Mouse (Mus musculus) forebrain, embryonic 11.5 days (tissue): ENCODE measurements at regions not wholly inside any gene's neighbourhood (a gene's known extent, or its start where the extent isn't known, plus 50 kb on each side); places are given as distances from the start of the nearest gene placed in this dataset.

Experiments
- ATAC-seq: fragments of 200-750 bp; cut with Nextera tagmentation; replicated peaks from 2 replicates; pipeline ENCODE4 v1.8.0; 2017; ENCODE audit warnings: moderate TSS enrichment; ENCODE audit not compliant: low FRiP score
- DNase-seq: peaks from one replicate; pipeline ENCODE4 v3.0.0-alpha.2; 2017; ENCODE audit warnings: low spot score
- H3K27ac ChIP-seq: fragments of 300-500 bp; sonication (generic); 2 replicates; pipeline ENCODE4 v1.5.1; 2014; ENCODE audit warnings: low read depth, low read length
- H3K27me3 ChIP-seq: fragments of 300-500 bp; sonication (generic); 2 replicates; pipeline ENCODE4 v1.6.1; 2014; ENCODE audit warnings: mild to moderate bottlenecking, low read length, mixed read lengths; ENCODE audit not compliant: control insufficient read depth, insufficient read depth
- H3K36me3 ChIP-seq: fragments of 300-500 bp; sonication (generic); 2 replicates; pipeline ENCODE4 v1.6.1; 2014; ENCODE audit warnings: mild to moderate bottlenecking, low read length, moderate library complexity, mixed read lengths; ENCODE audit not compliant: control insufficient read depth, insufficient read depth
- H3K4me1 ChIP-seq: fragments of 300-500 bp; sonication (generic); replicated peaks from 2 replicates; pipeline ENCODE4 v1.6.1; 2014; ENCODE audit warnings: low read length, mixed read lengths; ENCODE audit not compliant: control insufficient read depth, insufficient read depth
- H3K4me2 ChIP-seq: fragments of 300-500 bp; sonication (generic); 2 replicates; pipeline ENCODE4 v1.6.1; 2014; ENCODE audit warnings: low read depth, mild to moderate bottlenecking, low read length, moderate library complexity, mixed read lengths; ENCODE audit not compliant: severe bottlenecking
- H3K4me3 ChIP-seq: fragments of 300-500 bp; sonication (generic); 2 replicates; pipeline ENCODE4 v1.5.1; 2014; ENCODE audit warnings: low read depth, low read length
- H3K9ac ChIP-seq: fragments of 300-500 bp; sonication (generic); 2 replicates; pipeline ENCODE4 v1.6.1; 2014; ENCODE audit warnings: low read length
- H3K9me3 ChIP-seq: fragments of 300-500 bp; sonication (generic); 2 replicates; pipeline ENCODE4 v1.6.1; 2016; ENCODE audit warnings: low read length, mixed read lengths; ENCODE audit not compliant: control insufficient read depth
- WGBS: fragments of 180-500 bp; shearing (Covaris S2); extraction: QIAGEN DNeasy Blood & Tissue Kit; methylation state at CpG from one replicate; pipeline ENCODE4 v1.1.7; 2014; 5-methylcytosine and 5-hydroxymethylcytosine counted together

DNA sequence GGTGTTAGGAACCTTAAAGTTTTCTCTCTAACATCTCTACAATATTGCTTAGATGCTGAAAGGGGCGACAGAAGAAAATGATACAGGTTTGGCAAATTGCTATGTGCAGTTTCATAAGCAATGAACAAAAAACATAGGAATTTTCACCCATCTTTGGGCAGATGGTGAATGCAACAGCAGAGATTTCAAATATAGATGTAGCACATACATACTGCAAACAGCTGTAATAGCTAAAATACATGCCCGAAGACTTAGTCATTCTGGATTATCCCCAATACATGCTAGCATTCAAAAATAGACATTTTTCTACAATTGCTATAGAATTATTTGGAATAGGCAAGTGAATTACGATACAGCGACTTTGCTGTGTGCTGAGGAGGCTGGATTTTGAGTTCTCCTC, 544.1 kb downstream of the D3Ertd751e start:
- no peaks in the 10 kb centered on the region for H3K9me3 ChIP-seq
- H3K27ac ChIP-seq, result no peak overlapping the region
- H3K27me3 ChIP-seq, result no peaks in the 10 kb centered on the region
- WGBS, result 84% methylated on average over 4 of the region's 4 CpGs
- no peak for ATAC-seq
- H3K36me3 ChIP-seq, result no peaks in the 10 kb centered on the region
- no peak overlapping the region for H3K9ac ChIP-seq
- H3K4me1 ChIP-seq, result no peaks in the 10 kb centered on the region
- H3K4me3 ChIP-seq, result no peak overlapping the region
- DNase-seq, result no peak
- H3K4me2 ChIP-seq, result no peak overlapping the region

DNA sequence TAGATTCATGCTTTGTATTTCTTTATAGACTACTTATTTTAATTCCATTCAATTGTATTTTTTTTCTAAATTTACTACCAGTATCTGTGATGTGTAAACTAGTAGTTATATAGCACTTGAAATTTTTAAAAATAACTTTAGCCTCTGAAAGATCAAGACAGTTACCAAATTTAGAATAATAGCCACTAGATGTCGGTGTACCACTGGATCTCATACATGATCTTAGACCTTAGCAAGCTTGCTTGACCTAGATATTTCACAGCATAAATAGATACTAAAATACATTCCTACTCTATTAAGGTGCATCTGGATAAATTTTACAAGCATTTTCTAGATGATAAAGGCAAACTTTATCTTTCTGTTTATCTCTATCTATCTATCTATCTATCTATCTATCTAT, 570.0 kb downstream of the D3Ertd751e start:
- H3K27ac ChIP-seq, result no peak overlapping the region
- H3K27me3 ChIP-seq, result no peaks in the 10 kb centered on the region
- no peaks in the 10 kb centered on the region for H3K36me3 ChIP-seq
- no peaks in the 10 kb centered on the region for H3K9me3 ChIP-seq
- no peak overlapping the region for H3K9ac ChIP-seq
- no peak for DNase-seq
- H3K4me3 ChIP-seq, result no peak overlapping the region
- no peak for ATAC-seq
- 89% methylated on average over 1 of the region's 1 CpGs for WGBS
- no peak overlapping the region for H3K4me2 ChIP-seq
- no peaks in the 10 kb centered on the region for H3K4me1 ChIP-seq

DNA sequence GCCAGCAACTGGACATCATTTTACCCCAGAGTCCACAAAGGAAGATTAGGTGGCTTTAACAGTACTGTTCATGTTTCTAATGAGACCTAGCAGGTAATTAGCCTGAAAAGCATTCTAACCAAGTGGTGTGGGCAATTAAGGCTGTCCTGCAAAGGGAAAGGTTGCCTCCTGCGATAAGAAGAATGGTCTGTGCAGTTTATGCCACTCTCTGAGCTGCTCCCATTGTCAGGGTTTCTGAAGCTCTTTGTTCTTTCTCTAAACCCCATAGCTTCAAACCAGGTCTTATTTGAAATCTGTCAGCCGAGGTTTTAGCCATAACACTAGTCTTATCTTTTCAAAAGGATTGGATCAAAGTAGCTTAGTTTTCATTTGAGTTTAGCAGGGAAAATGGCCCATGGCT, 585.3 kb downstream of the D3Ertd751e start:
- Histone ChIP-seq H3K27ac (no peak overlapping the region), H3K4me2 (no peak overlapping the region), H3K9me3 (no peaks in the 10 kb centered on the region), H3K27me3 (no peaks in the 10 kb centered on the region), H3K9ac (no peak overlapping the region), H3K4me3 (no peak overlapping the region), H3K4me1 (no peaks in the 10 kb centered on the region), H3K36me3 (no peaks in the 10 kb centered on the region)
- WGBS, result 14% methylated on average over 2 of the region's 2 CpGs
- peak; percentile 69; the same call in 1 of the 2 replicates for ATAC-seq
- no peak for DNase-seq

DNA sequence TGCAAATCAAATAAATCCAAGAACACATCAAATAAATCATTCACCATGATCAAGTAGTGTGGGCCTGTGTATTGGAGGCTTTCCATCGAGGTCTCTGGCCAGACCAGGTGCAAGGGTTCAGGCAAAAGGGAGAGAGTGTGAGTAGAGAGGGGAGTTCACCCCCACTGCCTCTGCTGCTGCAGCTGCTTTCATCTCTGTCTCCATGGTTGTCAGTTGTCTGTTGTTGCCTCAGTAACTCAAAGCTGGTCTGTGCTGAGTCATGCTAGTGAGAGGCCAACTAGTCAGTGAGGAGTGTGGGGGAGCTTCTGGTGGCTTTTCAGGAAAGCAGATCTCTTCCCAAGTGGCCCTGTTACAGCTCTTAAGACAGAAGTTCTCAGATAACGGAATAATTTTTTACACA, 600.4 kb downstream of the D3Ertd751e start:
- Histone ChIP-seq H3K27me3 (no peaks in the 10 kb centered on the region), H3K9me3 (no peaks in the 10 kb centered on the region), H3K27ac (no peak overlapping the region), H3K4me2 (no peak overlapping the region), H3K4me3 (no peak overlapping the region), H3K9ac (no peak overlapping the region), H3K4me1 (no peaks in the 10 kb centered on the region), H3K36me3 (no peaks in the 10 kb centered on the region)
- ATAC-seq (no peak), DNase-seq (no peak)
- 80% methylated on average over 2 of the region's 2 CpGs for WGBS

DNA sequence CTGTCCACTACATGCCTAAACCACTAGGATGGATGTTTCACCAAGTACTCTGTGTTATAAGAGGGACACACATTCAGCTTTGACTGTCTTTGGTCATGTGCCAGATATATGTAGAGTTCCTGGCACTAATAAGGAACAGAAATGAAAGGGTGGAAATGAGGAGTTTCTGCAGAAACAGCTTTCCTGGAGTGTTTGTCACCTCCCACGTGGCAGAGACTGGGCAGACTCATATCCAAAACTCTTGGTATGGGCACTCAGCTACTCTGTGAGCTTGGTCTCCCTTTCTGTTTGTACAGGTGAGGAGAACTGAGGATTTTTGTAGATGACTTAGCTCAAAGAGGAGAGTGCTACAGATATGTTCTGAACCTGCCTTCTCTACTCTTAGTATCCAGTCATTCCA, 634.4 kb downstream of the D3Ertd751e start:
- H3K9ac ChIP-seq, result no peak overlapping the region
- no peak overlapping the region for H3K27ac ChIP-seq
- ATAC-seq (no peak), DNase-seq (no peak)
- no peaks in the 10 kb centered on the region for H3K36me3 ChIP-seq
- H3K4me3 ChIP-seq, result no peak overlapping the region
- H3K4me1 ChIP-seq, result no peaks in the 10 kb centered on the region
- WGBS, result 30% methylated on average over 1 of the region's 1 CpGs
- H3K4me2 ChIP-seq, result no peak overlapping the region
- H3K9me3 ChIP-seq, result no peaks in the 10 kb centered on the region
- H3K27me3 ChIP-seq, result no peaks in the 10 kb centered on the region

DNA sequence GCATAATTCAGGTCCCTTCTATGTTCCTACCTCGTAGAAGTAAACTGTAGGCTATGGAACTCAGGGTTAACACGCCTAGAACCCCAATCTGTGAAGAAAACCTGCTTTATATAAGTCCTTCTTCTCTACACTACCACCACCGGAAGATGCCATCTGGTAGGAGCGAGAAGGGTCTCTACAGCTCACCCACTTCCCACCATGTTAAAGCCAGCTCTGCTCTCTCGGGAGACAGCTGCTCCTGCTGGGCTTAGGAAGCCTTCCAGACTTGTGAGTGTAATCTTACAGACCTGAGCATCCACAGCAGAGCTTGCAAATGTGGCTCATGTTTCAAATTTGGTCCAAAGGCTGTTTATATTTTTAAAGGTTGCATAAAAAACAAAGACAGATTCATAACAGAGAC, 639.7 kb downstream of the D3Ertd751e start:
- no peaks in the 10 kb centered on the region for H3K9me3 ChIP-seq
- H3K9ac ChIP-seq, result no peak overlapping the region
- no peak overlapping the region for H3K4me2 ChIP-seq
- H3K36me3 ChIP-seq, result no peaks in the 10 kb centered on the region
- no peak overlapping the region for H3K4me3 ChIP-seq
- no peak overlapping the region for H3K27ac ChIP-seq
- no peaks in the 10 kb centered on the region for H3K4me1 ChIP-seq
- DNase-seq, result no peak
- no peak for ATAC-seq
- 81% methylated on average over 5 of the region's 5 CpGs for WGBS
- no peaks in the 10 kb centered on the region for H3K27me3 ChIP-seq

DNA sequence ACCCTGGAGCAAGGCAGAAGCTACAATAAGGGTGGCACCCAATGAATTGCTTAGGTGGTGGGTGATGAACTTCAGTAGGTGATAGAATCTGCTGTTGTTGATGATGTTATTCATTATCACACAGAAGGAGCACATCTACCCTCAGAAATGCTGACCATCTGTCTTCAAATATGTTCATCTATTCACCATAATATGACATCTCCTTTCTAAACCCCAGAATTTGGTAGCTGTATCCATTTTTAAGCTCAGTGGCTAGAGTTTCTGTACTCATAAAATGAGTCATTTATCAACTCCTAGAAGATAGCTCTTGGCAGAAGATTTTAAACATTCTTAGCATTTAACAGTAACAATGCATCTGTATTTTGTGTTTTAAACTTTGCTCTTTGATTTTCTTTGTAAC, 660.3 kb downstream of the D3Ertd751e start:
- no peak overlapping the region for H3K27ac ChIP-seq
- no peak for ATAC-seq
- no peak overlapping the region for H3K9ac ChIP-seq
- H3K4me3 ChIP-seq, result no peak overlapping the region
- H3K4me2 ChIP-seq, result no peak overlapping the region
- no peaks in the 10 kb centered on the region for H3K36me3 ChIP-seq
- H3K27me3 ChIP-seq, result no peaks in the 10 kb centered on the region
- no peak for DNase-seq
- no peaks in the 10 kb centered on the region for H3K9me3 ChIP-seq
- no peaks in the 10 kb centered on the region for H3K4me1 ChIP-seq

DNA sequence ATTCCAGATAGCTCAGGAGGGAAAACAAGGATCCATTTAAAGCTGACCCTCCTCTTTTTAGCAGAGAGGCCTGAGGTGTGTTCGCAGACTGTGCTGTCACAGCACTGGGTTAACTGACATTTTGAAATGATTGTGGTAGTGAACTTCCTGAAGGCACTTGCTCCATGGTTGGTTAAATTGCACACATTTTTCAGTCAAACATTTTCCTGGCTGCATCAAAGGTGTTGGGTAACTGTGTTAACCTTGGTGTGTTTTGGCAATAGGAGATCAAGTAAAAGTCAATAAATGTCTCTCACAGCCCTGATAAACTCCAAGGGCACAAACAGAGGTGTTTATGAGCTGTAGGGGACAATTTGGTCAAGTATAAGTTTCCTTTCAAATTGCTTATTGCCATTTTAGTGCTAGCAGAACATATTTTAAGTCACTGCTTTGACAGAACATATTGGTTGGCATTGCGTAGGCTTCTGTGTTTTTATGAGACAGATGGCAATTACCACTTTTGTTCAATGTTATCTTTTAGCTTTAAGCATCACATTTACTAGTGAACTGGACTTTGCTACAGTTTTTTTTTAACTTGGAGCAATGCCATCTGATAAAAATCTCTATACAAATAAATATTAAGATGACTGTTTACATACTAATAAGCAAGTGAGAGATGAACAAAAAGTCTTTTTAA, 666.7 kb downstream of the D3Ertd751e start:
- WGBS, result 88% methylated on average over 2 of the region's 2 CpGs
- Histone ChIP-seq H3K4me1 (no peaks in the 10 kb centered on the region), H3K9me3 (no peaks in the 10 kb centered on the region), H3K27ac (no peak overlapping the region), H3K9ac (no peak overlapping the region), H3K36me3 (no peaks in the 10 kb centered on the region), H3K4me2 (no peak overlapping the region), H3K27me3 (no peaks in the 10 kb centered on the region), H3K4me3 (no peak overlapping the region)
- ATAC-seq (no peak), DNase-seq (no peak)

DNA sequence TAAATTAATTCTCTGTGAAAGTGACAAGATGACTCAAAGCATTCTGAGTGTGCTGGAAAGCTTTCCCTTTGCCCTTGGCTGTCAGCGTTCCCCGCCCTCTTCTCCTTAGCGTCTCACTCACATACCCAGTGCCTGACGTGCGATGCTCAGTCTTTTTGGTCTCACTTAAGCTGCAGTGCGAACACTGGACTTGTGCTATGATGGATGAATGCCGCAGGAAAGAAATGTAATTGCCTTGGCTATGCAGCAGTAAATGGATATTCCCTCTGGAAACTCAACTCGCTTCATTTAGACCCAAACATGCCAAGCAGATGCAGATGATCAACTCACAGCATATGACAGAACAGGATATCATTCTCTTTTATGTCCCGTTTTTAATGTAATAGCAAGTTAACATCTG, 685.0 kb downstream of the D3Ertd751e start:
- 89% methylated on average over 9 of the region's 9 CpGs for WGBS

More for the DNA sequence above, 685.0 kb downstream of the D3Ertd751e start:
- ATAC-seq, result no peak
- no peak overlapping the region for H3K4me2 ChIP-seq
- H3K27ac ChIP-seq, result no peak overlapping the region
- H3K4me3 ChIP-seq, result no peak overlapping the region
- H3K36me3 ChIP-seq, result no peaks in the 10 kb centered on the region
- H3K9ac ChIP-seq, result no peak overlapping the region
- no peak for DNase-seq
- no peaks in the 10 kb centered on the region for H3K4me1 ChIP-seq
- no peaks in the 10 kb centered on the region for H3K27me3 ChIP-seq
- no peaks in the 10 kb centered on the region for H3K9me3 ChIP-seq
